Mouse (Mus musculus) liver, embryonic 16.5 days (tissue): ENCODE results near the gene Ccdc152. TPM values are rescaled to one million over a fixed set of nuclear protein-coding genes. Genes with fewer than 3 reads are reported as not detected.

Experiments used
- ATAC-seq: fragments of 200-750 bp; cut with Nextera tagmentation; 2 replicates; pipeline ENCODE4 v1.8.0; 2017; ENCODE audit warnings: low read depth, mild to moderate bottlenecking, moderate number of reproducible peaks, moderate library complexity
- H3K27ac ChIP-seq: fragments of 300-500 bp; sonication (generic); 2 replicates; pipeline ENCODE4 v1.5.1; 2014; ENCODE audit warnings: mild to moderate bottlenecking, low read length
- H3K27me3 ChIP-seq: fragments of 300-500 bp; sonication (generic); 2 replicates; pipeline ENCODE4 v1.6.1; 2014; ENCODE audit warnings: low read depth, low read length, mixed read lengths; ENCODE audit not compliant: control insufficient read depth, insufficient read depth
- H3K36me3 ChIP-seq: fragments of 300-500 bp; sonication (generic); 2 replicates; pipeline ENCODE4 v1.6.1; 2014; ENCODE audit warnings: mild to moderate bottlenecking; ENCODE audit not compliant: control insufficient read depth, insufficient read depth
- H3K4me1 ChIP-seq: fragments of 300-500 bp; sonication (generic); 2 replicates; pipeline ENCODE4 v1.6.1; 2014; ENCODE audit warnings: low read depth, low read length, mixed read lengths; ENCODE audit not compliant: control insufficient read depth
- H3K4me2 ChIP-seq: fragments of 300-500 bp; sonication (generic); 2 replicates; pipeline ENCODE4 v1.6.1; 2014; ENCODE audit warnings: low read depth, low read length, mixed read lengths
- H3K4me3 ChIP-seq: fragments of 300-500 bp; sonication (generic); 2 replicates; pipeline ENCODE4 v1.5.1; 2014; ENCODE audit warnings: low read depth, mild to moderate bottlenecking, low read length
- H3K9ac ChIP-seq: fragments of 300-500 bp; sonication (generic); 2 replicates; pipeline ENCODE4 v1.6.1; 2014; ENCODE audit warnings: low read depth, low read length
- H3K9me3 ChIP-seq: fragments of 300-500 bp; sonication (generic); replicated peaks from 2 replicates; pipeline ENCODE4 v1.6.1; 2016; ENCODE audit warnings: low read length; ENCODE audit not compliant: control insufficient read depth
- WGBS: fragments of 180-500 bp; shearing (Covaris S2); extraction: QIAGEN DNeasy Blood & Tissue Kit; methylation state at CpG from one replicate; pipeline ENCODE4 v1.1.7; 2014; ENCODE audit not compliant: insufficient replicate concordance; 5-methylcytosine and 5-hydroxymethylcytosine counted together
- polyA plus RNA-seq: library from polyadenylated mRNA; unstranded; fragments of >200 nt; fragmentation: Nextera tagmentation; extraction: Ambion mirVana; gene quantifications from 2 replicates; pipeline ENCODE4 v1.2.1, GENCODE M21; 2015

The Ccdc152 gene
- polyA plus RNA-seq, 1 experiment from 2014 or later, result 0.98 TPM

- H3K36me3 ChIP-seq, result no peaks in the 10 kb centered on the region; the same call in 1 of the 2 replicates
- no peaks in the 10 kb centered on the region for H3K4me1 ChIP-seq
- ATAC-seq, result no peak
- H3K9ac ChIP-seq, result no peak overlapping the region
- H3K27ac ChIP-seq, result no peak overlapping the region
- no peaks in the 10 kb centered on the region for H3K9me3 ChIP-seq
- H3K4me3 ChIP-seq, result no peak overlapping the region
- H3K4me2 ChIP-seq, result no peak overlapping the region
- no peaks in the 10 kb centered on the region for H3K27me3 ChIP-seq
Observed at GRCm38 (mm10) chr15:3323041-3323440, 19.7 kb upstream of the Ccdc152 start.

GRCm38 (mm10) chr15:3319929-3320328 lies 16.6 kb upstream of the Ccdc152 start:
- no peak overlapping the region for H3K4me3 ChIP-seq
- H3K4me2 ChIP-seq, result no peak overlapping the region
- WGBS, result 74% methylated on average over 9 of the region's 9 CpGs

GRCm38 (mm10) chr15:3316617-3317016 lies 13.3 kb upstream of the Ccdc152 start:
- Histone ChIP-seq H3K4me1 (no peaks in the 10 kb centered on the region), H3K9me3 (no peaks in the 10 kb centered on the region), H3K9ac (no peak overlapping the region), H3K27ac (no peak overlapping the region), H3K27me3 (no peaks in the 10 kb centered on the region), H3K36me3 (no peaks in the 10 kb centered on the region; the same call in 1 of the 2 replicates), H3K4me2 (no peak overlapping the region), H3K4me3 (no peak overlapping the region)
- no peak for ATAC-seq
- WGBS, result 50% methylated on average over 2 of the region's 2 CpGs

More at GRCm38 (mm10) chr15:3319929-3320328, 16.6 kb upstream of the Ccdc152 start:
- ATAC-seq, result no peak
- no peaks in the 10 kb centered on the region for H3K4me1 ChIP-seq
- H3K27me3 ChIP-seq, result no peaks in the 10 kb centered on the region
- H3K27ac ChIP-seq, result no peak overlapping the region
- H3K9me3 ChIP-seq, result no peaks in the 10 kb centered on the region
- H3K9ac ChIP-seq, result no peak overlapping the region
- H3K36me3 ChIP-seq, result no peaks in the 10 kb centered on the region; the same call in 1 of the 2 replicates

GRCm38 (mm10) chr15:3312937-3313336 lies 9.6 kb upstream of the Ccdc152 start:
- Histone ChIP-seq H3K9ac (no peak overlapping the region), H3K27ac (no peak overlapping the region), H3K4me2 (no peak overlapping the region), H3K27me3 (no peaks in the 10 kb centered on the region), H3K9me3 (no peaks in the 10 kb centered on the region), H3K36me3 (no peaks in the 10 kb centered on the region), H3K4me3 (no peak overlapping the region), H3K4me1 (no peaks in the 10 kb centered on the region)
- no peak for ATAC-seq

GRCm38 (mm10) chr15:3309856-3310255 lies 6.5 kb upstream of the Ccdc152 start:
- H3K27ac ChIP-seq, result no peak overlapping the region

GRCm38 (mm10) chr15:3300361-3301100 lies 2.8 kb downstream of the Ccdc152 start:
- no peaks in the 10 kb centered on the region for H3K27me3 ChIP-seq
- H3K4me1 ChIP-seq, result no peaks in the 10 kb centered on the region
- no peak overlapping the region for H3K9ac ChIP-seq
- no peaks in the 10 kb centered on the region for H3K36me3 ChIP-seq
- no peaks in the 10 kb centered on the region for H3K9me3 ChIP-seq
- 58% methylated on average over 4 of the region's 4 CpGs for WGBS
- H3K4me2 ChIP-seq, result no peak overlapping the region
- no peak for ATAC-seq
- H3K4me3 ChIP-seq, result no peak overlapping the region
- H3K27ac ChIP-seq, result no peak overlapping the region

More at GRCm38 (mm10) chr15:3309856-3310255, 6.5 kb upstream of the Ccdc152 start:
- Histone ChIP-seq H3K9me3 (no peaks in the 10 kb centered on the region), H3K36me3 (no peaks in the 10 kb centered on the region), H3K4me1 (no peaks in the 10 kb centered on the region), H3K4me2 (no peak overlapping the region), H3K4me3 (no peak overlapping the region), H3K27me3 (no peaks in the 10 kb centered on the region), H3K9ac (no peak overlapping the region)
- WGBS, result 57% methylated on average over 3 of the region's 3 CpGs
- ATAC-seq, result no peak

GRCm38 (mm10) chr15:3297615-3298014 lies 5.7 kb downstream of the Ccdc152 start:
- Histone ChIP-seq H3K36me3 (no peaks in the 10 kb centered on the region), H3K27ac (no peak overlapping the region), H3K9ac (no peak overlapping the region), H3K4me2 (no peak overlapping the region), H3K4me3 (no peak overlapping the region), H3K27me3 (no peaks in the 10 kb centered on the region), H3K9me3 (no peaks in the 10 kb centered on the region), H3K4me1 (no peaks in the 10 kb centered on the region)
- WGBS, result 62% methylated on average over 8 of the region's 8 CpGs
- no peak for ATAC-seq

- no peak overlapping the region for H3K9ac ChIP-seq
- ATAC-seq, result no peak
- H3K27me3 ChIP-seq, result no peaks in the 10 kb centered on the region
- H3K27ac ChIP-seq, result no peak overlapping the region
- H3K4me1 ChIP-seq, result no peaks in the 10 kb centered on the region
- no peak overlapping the region for H3K4me2 ChIP-seq
- H3K4me3 ChIP-seq, result no peak overlapping the region
- no peaks in the 10 kb centered on the region for H3K36me3 ChIP-seq
- WGBS, result 67% methylated on average over 1 of the region's 1 CpGs
- H3K9me3 ChIP-seq, result no peaks in the 10 kb centered on the region
Observed at GRCm38 (mm10) chr15:3295986-3296385, 7.3 kb downstream of the Ccdc152 start.

- no peak overlapping the region for H3K4me2 ChIP-seq
- no peak overlapping the region for H3K27ac ChIP-seq
- ATAC-seq, result no peak
- H3K9ac ChIP-seq, result no peak overlapping the region
- no peak overlapping the region for H3K4me3 ChIP-seq
- H3K27me3 ChIP-seq, result no peaks in the 10 kb centered on the region
- WGBS, result 15% methylated on average over 1 of the region's 1 CpGs
- H3K36me3 ChIP-seq, result no peaks in the 10 kb centered on the region
- H3K4me1 ChIP-seq, result no peaks in the 10 kb centered on the region
- H3K9me3 ChIP-seq, result no peaks in the 10 kb centered on the region
Observed at GRCm38 (mm10) chr15:3293477-3293876, 9.8 kb downstream of the Ccdc152 start.
